Mouse (Mus musculus) CH12.LX (cell line): ENCODE data around the gene Vps37b. TPM values are rescaled to one million over a fixed set of nuclear protein-coding genes. Genes with fewer than 3 reads are reported as not detected.

Experiments used
- DNase-seq: peaks from one replicate; pipeline ENCODE4 v3.0.0-alpha.2; 2013; ENCODE audit errors: extremely low read depth
- H3K27ac ChIP-seq: 2 replicates; pipeline ENCODE4 v1.5.1; 2012; ENCODE audit warnings: low read depth, mild to moderate bottlenecking, control low read depth, moderate library complexity; ENCODE audit not compliant: insufficient read depth
- H3K27me3 ChIP-seq: replicated peaks from 2 replicates; pipeline ENCODE3; 2012; ENCODE audit warnings: inconsistent platforms
- H3K36me3 ChIP-seq, 2 experiments: replicated peaks in 1 of 2; 2 replicates each; pipeline versions ENCODE3 to v1.6.1; 2012; ENCODE audit warnings: inconsistent platforms in 1 of 2, low read length in 1 of 2, mild to moderate bottlenecking in 1 of 2, mixed read lengths in 1 of 2, moderate library complexity in 1 of 2; ENCODE audit not compliant: control insufficient read depth in 1 of 2, insufficient read depth in 1 of 2
- H3K4me1 ChIP-seq, 2 experiments: 2 replicates each; pipeline ENCODE4 v1.6.1; 2012; ENCODE audit warnings: inconsistent platforms in 1 of 2, moderate library complexity in 1 of 2; ENCODE audit not compliant: insufficient read depth in 2 of 2, control insufficient read depth in 1 of 2
- H3K4me2 ChIP-seq: 2 replicates; pipeline ENCODE4 v1.6.1; 2012; ENCODE audit warnings: low read depth, mild to moderate bottlenecking, control low read depth; ENCODE audit not compliant: poor library complexity, insufficient read depth, severe bottlenecking
- H3K4me3 ChIP-seq, 3 experiments: fragments of 150-350 bp in 1 of 3; sonication (generic) in 1 of 3; replicated peaks in 1 of 3; 2 replicates each; pipeline versions ENCODE3 to v1.5.1; 2011 to 2012; ENCODE audit warnings: low read depth in 2 of 3, low read length in 2 of 3, mild to moderate bottlenecking in 2 of 3, moderate library complexity in 2 of 3, control low read depth in 1 of 3, improper control_type of control experiment in 1 of 3, inconsistent platforms in 1 of 3, mixed read lengths in 1 of 3; ENCODE audit not compliant: poor library complexity in 1 of 3
- H3K79me2 ChIP-seq: replicated peaks from 2 replicates; pipeline ENCODE4 v1.6.1; 2012; ENCODE audit warnings: mild to moderate bottlenecking, moderate library complexity; ENCODE audit not compliant: control insufficient read depth, poor library complexity, insufficient read depth, severe bottlenecking; ENCODE audit errors: extremely low read depth
- H3K9ac ChIP-seq: 2 replicates; pipeline ENCODE4 v1.6.1; 2012; ENCODE audit warnings: low read depth, mild to moderate bottlenecking, control low read depth, moderate library complexity; ENCODE audit not compliant: insufficient read depth
- H3K9me3 ChIP-seq: replicated peaks from 2 replicates; pipeline ENCODE3; 2012; ENCODE audit warnings: low read length, inconsistent platforms, mixed read lengths
- CHD2 ChIP-seq: IDR thresholded peaks from 2 replicates; pipeline ENCODE4 v1.6.1; 2011; ENCODE audit warnings: low read length, improper control_type of control experiment
- CTCF ChIP-seq, 2 experiments: IDR thresholded peaks in 1 of 2; conservative IDR thresholded peaks in 1 of 2; 2 replicates each; pipeline ENCODE4 v1.5.1; 2011 to 2012; ENCODE audit warnings: low read depth in 2 of 2, low read length in 2 of 2, improper control_type of control experiment in 1 of 2, inconsistent platforms in 1 of 2, mild to moderate bottlenecking in 1 of 2, moderate library complexity in 1 of 2
- EP300 ChIP-seq: IDR thresholded peaks from 2 replicates; pipeline ENCODE4 v1.6.1; 2011; ENCODE audit warnings: low read length, improper control_type of control experiment
- ETS1 ChIP-seq: conservative IDR thresholded peaks from 2 replicates; pipeline ENCODE4 v1.6.1; 2012; ENCODE audit warnings: low read depth, mild to moderate bottlenecking, inconsistent platforms, low read length, improper control_type of control experiment, moderate library complexity
- JUND ChIP-seq: conservative IDR thresholded peaks from 2 replicates; pipeline ENCODE4 v1.6.1; 2011; ENCODE audit warnings: low read depth, low read length, improper control_type of control experiment
- KAT2A ChIP-seq: IDR thresholded peaks from 2 replicates; pipeline ENCODE4 v1.6.1; 2012; ENCODE audit warnings: low read length, improper control_type of control experiment, inconsistent platforms; ENCODE audit not compliant: insufficient replicate concordance
- MAFK ChIP-seq: IDR thresholded peaks from 2 replicates; pipeline ENCODE4 v1.6.1; 2011; ENCODE audit warnings: low read length, improper control_type of control experiment; ENCODE audit not compliant: insufficient replicate concordance
- MAZ ChIP-seq: IDR thresholded peaks from 2 replicates; pipeline ENCODE4 v1.6.1; 2012; ENCODE audit warnings: low read depth, mild to moderate bottlenecking, inconsistent platforms, low read length, improper control_type of control experiment, moderate library complexity
- MYC ChIP-seq: IDR thresholded peaks from 2 replicates; pipeline ENCODE4 v1.6.1; 2011; ENCODE audit warnings: low read depth, mild to moderate bottlenecking, improper control_type of control experiment, low read length
- NELFE ChIP-seq: IDR thresholded peaks from 2 replicates; pipeline ENCODE4 v1.6.1; 2011; ENCODE audit warnings: low read depth, low read length, improper control_type of control experiment
- PAX5 ChIP-seq: IDR thresholded peaks from 2 replicates; pipeline ENCODE4 v1.6.1; 2012; ENCODE audit warnings: low read length, inconsistent platforms, mixed read lengths
- POLR2A ChIP-seq: IDR thresholded peaks from 2 replicates; pipeline ENCODE4 v1.6.1; 2011; ENCODE audit warnings: low read depth, mild to moderate bottlenecking, improper control_type of control experiment, low read length
- POLR2AphosphoS2 ChIP-seq: IDR thresholded peaks from 2 replicates; pipeline ENCODE4 v1.6.1; 2011; ENCODE audit warnings: low read depth, low read length, improper control_type of control experiment
- SIN3A ChIP-seq: IDR thresholded peaks from 2 replicates; pipeline ENCODE4 v1.6.1; 2012; ENCODE audit warnings: low read length, improper control_type of control experiment, inconsistent platforms
- USF2 ChIP-seq: conservative IDR thresholded peaks from 2 replicates; pipeline ENCODE4 v1.6.1; 2011; ENCODE audit warnings: low read depth, low read length, improper control_type of control experiment
- ZMIZ1 ChIP-seq: IDR thresholded peaks from 2 replicates; pipeline ENCODE4 v1.6.1; 2012; ENCODE audit warnings: low read depth, mild to moderate bottlenecking, inconsistent platforms, low read length, improper control_type of control experiment
- dilution Hi-C: fragments of 300-500 bp; cut with MboI; formaldehyde crosslinking; loops from 2 replicates; pipeline ENCODE4 v1.14.3; 2020; ENCODE audit warnings: low sequenced_read_pairs; ENCODE audit not compliant: extremely low pct_unique_long_range_greater_than_20kb, extremely low pct_ligation_motif_present
- in situ Hi-C: fragments of 300-500 bp; cut with MboI; formaldehyde crosslinking; loops from 3 replicates; pipeline ENCODE4 v1.14.3; 2019; ENCODE audit warnings: low sequenced_read_pairs, low pct_ligation_motif_present, low pct_unique_long_range_greater_than_20kb, mixed read lengths
- polyA plus RNA-seq: library from polyadenylated mRNA; unstranded; fragments of >175 nt; gene quantifications from 2 replicates; pipeline ENCODE4 v1.2.1, GENCODE M21; 2012; ENCODE audit warnings: low read depth; ENCODE audit not compliant: insufficient read length
- total RNA-seq, 2 experiments: library from RNA; depleted of rRNA; stranded (reverse); fragments of 300-350 nt in 1 of 2; fragments of >200 nt in 1 of 2; gene quantifications; 2 replicates each; pipeline ENCODE4 v1.2.3; 2012 to 2014

The Vps37b gene
- total and polyA plus RNA-seq, 3 experiments = 8.7 to 23.5 (median 10.2) TPM

- dilution Hi-C loops = no loop called here
- Histone ChIP-seq H3K79me2 (no peaks in the 10 kb centered on the region), H3K4me1 (peaks cover 0 to 9% of the 10 kb centered on the region in 2 experiments; a peak in 2 of 4 replicates), H3K27me3 (no peaks in the 10 kb centered on the region), H3K4me2 (no peak overlapping the region), H3K27ac (no peak overlapping the region), H3K4me3 (no peak overlapping the region)
- in situ Hi-C loops = no loop called here
- TF ChIP-seq POLR2AphosphoS2 = no peak
- no peak for TF ChIP-seq NELFE
- TF ChIP-seq POLR2A = no peak
- TF ChIP-seq MAZ = no peak
- no peak for TF ChIP-seq USF2
- TF ChIP-seq CTCF (conservative IDR thresholded peaks at IDR 0.05 in 1 of 2, IDR thresholded peaks at IDR 0.05 in 1 of 2; ENCODE audit: low read depth in 2 of 2, low read length in 2 of 2) = no peak
- no peak for TF ChIP-seq PAX5
- TF ChIP-seq, all 38 proteins: peak for 0
- Histone ChIP-seq H3K9ac (no peak overlapping the region), H3K9me3 (no peaks in the 10 kb centered on the region), H3K36me3 (peaks cover 0 to 3% of the 10 kb centered on the region in 2 experiments)
- DNase-seq = no peak
Measured at GRCm38 (mm10) chr5:124062037-124062824, 30.2 kb upstream of the Vps37b start.

GRCm38 (mm10) chr5:124059677-124060076 lies 27.6 kb upstream of the Vps37b start:
- H3K79me2 ChIP-seq = no peaks in the 10 kb centered on the region
- TF ChIP-seq EP300 (no peak), ETS1 (no peak), SIN3A (no peak), POLR2AphosphoS2 (no peak), CHD2 (no peak), MYC (no peak), KAT2A (no peak), NELFE (no peak), JUND (no peak), CTCF (conservative IDR thresholded peaks at IDR 0.05 in 1 of 2, IDR thresholded peaks at IDR 0.05 in 1 of 2; ENCODE audit: low read depth in 2 of 2, low read length in 2 of 2) (no peak), MAZ (no peak), MAFK (no peak), ZMIZ1 (no peak), USF2 (no peak)
- in situ Hi-C loops = no loop called here
- no peak for DNase-seq
- no peak overlapping the region for H3K4me2 ChIP-seq
- H3K27me3 ChIP-seq = no peaks in the 10 kb centered on the region
- H3K4me3 ChIP-seq = no peak overlapping the region
- no peak overlapping the region for H3K9ac ChIP-seq
- H3K27ac ChIP-seq = no peak overlapping the region
- peaks cover 0 to 3% of the 10 kb centered on the region in 2 experiments for H3K36me3 ChIP-seq
- peaks cover 0 to 16% of the 10 kb centered on the region in 2 experiments; a peak in 2 of 4 replicates for H3K4me1 ChIP-seq
- dilution Hi-C loops = no loop called here
- H3K9me3 ChIP-seq = peaks cover 4% of the 10 kb centered on the region
